Comparison of ENCODE assay signal across 19 mouse cellular contexts in genomic region chr5:102470284-102470683, GRCm38 (mm10).
"Had no signal": no experiment of that assay in that cellular context is flagged by ENCODE, and none has a peak within 500 bp of the region (broad histone marks: within the 10 kb centered on the region; RNA-seq: fewer than 3 reads in every experiment).

No protein-coding gene starts in this region.

- H3K4me3 ChIP-seq: liver, embryonic 12.5 days; midbrain, embryonic 10.5 days; midbrain, embryonic 12.5 days; myocyte; neural tube, embryonic 13.5 days; neural tube, embryonic 15.5 days had no signal

- DNase-seq: lung, adult 18-20 months; lung, postnatal 14 days; midbrain, embryonic 14.5 days; retina, postnatal 1 day; right cerebral cortex, adult 18-20 months; right cerebral cortex, postnatal 25 days; right cerebral cortex, postnatal 4 days; spleen, adult 18-20 months; thymus, adult 18-20 months; thymus, postnatal 14 days; thymus, postnatal 36 days had no signal

- H3K4me2 ChIP-seq: liver, embryonic 12.5 days; midbrain, embryonic 12.5 days; neural tube, embryonic 13.5 days; neural tube, embryonic 15.5 days had no signal

- H3K9me3 ChIP-seq: liver, embryonic 12.5 days; midbrain, embryonic 10.5 days; midbrain, embryonic 12.5 days; neural tube, embryonic 13.5 days; neural tube, embryonic 15.5 days had no signal

- ATAC-seq: liver, embryonic 12.5 days; midbrain, embryonic 16.5 days had no signal

- H3K9ac ChIP-seq: liver, embryonic 12.5 days; liver, embryonic 14.5 days; midbrain, embryonic 12.5 days; neural tube, embryonic 13.5 days; neural tube, embryonic 15.5 days had no signal

- H3K4me1 ChIP-seq: liver, embryonic 12.5 days; midbrain, embryonic 10.5 days; midbrain, embryonic 12.5 days had no signal

- H3K27me3 ChIP-seq: liver, embryonic 12.5 days; midbrain, embryonic 12.5 days; neural tube, embryonic 13.5 days; neural tube, embryonic 15.5 days had no signal

- H3K27ac ChIP-seq: liver, embryonic 12.5 days; liver, embryonic 14.5 days; midbrain, embryonic 10.5 days; midbrain, embryonic 12.5 days; neural tube, embryonic 13.5 days; neural tube, embryonic 15.5 days had no signal

- H3K36me3 ChIP-seq: liver, embryonic 12.5 days; midbrain, embryonic 10.5 days; midbrain, embryonic 12.5 days; neural tube, embryonic 13.5 days; neural tube, embryonic 15.5 days had no signal
